Mouse (Mus musculus) hematopoietic stem cell, adult 5-6 weeks (primary cell): ENCODE data around the gene Mad1l1. TPM values are rescaled to one million over a fixed set of nuclear protein-coding genes. Genes with fewer than 3 reads are reported as not detected.

Experiments used
- ATAC-seq, 2 experiments: fragments of 125-278 bp in 1 of 2; replicated peaks in 1 of 2; 2 replicates each; pipeline ENCODE4 v1.8.0; 2016 to 2017; ENCODE audit warnings: inconsistent platforms in 2 of 2, mild to moderate bottlenecking in 2 of 2, moderate number of reproducible peaks in 2 of 2, low read depth in 1 of 2, moderate TSS enrichment in 1 of 2; ENCODE audit not compliant: low FRiP score in 2 of 2, poor library complexity in 2 of 2, severe bottlenecking in 2 of 2, insufficient read depth in 1 of 2, low TSS enrichment in 1 of 2
- total RNA-seq: library from RNA; stranded (forward); fragments of 172-1452, 232-1000 nt; gene quantifications from 2 replicates; pipeline ENCODE4 v1.2.3, GENCODE M21; 2017

Gene Mad1l1
- total RNA-seq, 1 experiment from 2014 or later, result 70.7 TPM

- no peak for ATAC-seq
Observed at GRCm38 (mm10) chr5:140276779-140277178, 44.6 kb downstream of the Mad1l1 start.

GRCm38 (mm10) chr5:140270976-140271685 is 50.2 kb downstream of the Mad1l1 start:
- no peak for ATAC-seq

- no peak for ATAC-seq
Observed at GRCm38 (mm10) chr5:140268396-140268795, 53.0 kb downstream of the Mad1l1 start.

- no peak for ATAC-seq
Observed at GRCm38 (mm10) chr5:140267061-140267460, 54.3 kb downstream of the Mad1l1 start.

GRCm38 (mm10) chr5:140264825-140265575 is 56.4 kb downstream of the Mad1l1 start:
- ATAC-seq, result peak; percentile 63 to 76

- no peak for ATAC-seq
Observed at GRCm38 (mm10) chr5:140263754-140264749, 57.3 kb downstream of the Mad1l1 start.

GRCm38 (mm10) chr5:140262401-140262800 is 59.0 kb downstream of the Mad1l1 start:
- no peak for ATAC-seq

- no peak for ATAC-seq
Observed at GRCm38 (mm10) chr5:140261313-140261712, 60.0 kb downstream of the Mad1l1 start.

- no peak for ATAC-seq
Observed at GRCm38 (mm10) chr5:140258633-140259032, 62.7 kb downstream of the Mad1l1 start.

- no peak for ATAC-seq
Observed at GRCm38 (mm10) chr5:140258035-140258434, 63.3 kb downstream of the Mad1l1 start.

- no peak for ATAC-seq
Observed at GRCm38 (mm10) chr5:140257439-140257838, 63.9 kb downstream of the Mad1l1 start.

GRCm38 (mm10) chr5:140256685-140257084 is 64.7 kb downstream of the Mad1l1 start:
- no peak for ATAC-seq

- no peak for ATAC-seq
Observed at GRCm38 (mm10) chr5:140255265-140255664, 66.1 kb downstream of the Mad1l1 start.

GRCm38 (mm10) chr5:140254656-140255055 is 66.7 kb downstream of the Mad1l1 start:
- ATAC-seq, result no peak

GRCm38 (mm10) chr5:140251989-140252388 is 69.4 kb downstream of the Mad1l1 start:
- ATAC-seq, result no peak

- ATAC-seq, result no peak
Observed at GRCm38 (mm10) chr5:140250370-140250769, 71.0 kb downstream of the Mad1l1 start.

- ATAC-seq, result no peak
Observed at GRCm38 (mm10) chr5:140249359-140250062, 71.8 kb downstream of the Mad1l1 start.
